Mouse (Mus musculus) adrenal gland, postnatal 14 days (tissue): Measurements from ENCODE around the gene Ifi47. TPM values are rescaled to one million over a fixed set of nuclear protein-coding genes. Genes with fewer than 3 reads are reported as not detected.

ENCODE experiments used
- total RNA-seq: library from RNA; stranded (reverse); gene quantifications from 2 replicates; pipeline ENCODE4 v1.2.3, GENCODE M21; 2021

Gene Ifi47
- total RNA-seq, 1 experiment from 2014 or later = 5.1 TPM

Other genes starting within 250 kb of the Ifi47 start
- gene Gm12184, start 249.9 kb upstream of the Ifi47 start, total RNA-seq = 2.3 and 3.5 TPM in 2 replicates
- gene Irgm1, start 204.9 kb upstream of the Ifi47 start, total RNA-seq = 15.2 and 19.0 TPM in 2 replicates
- 0.96 and 1.8 TPM in 2 replicates for gene Gm5431, start 174.4 kb upstream of the Ifi47 start, total RNA-seq
- gene Psme2b, start 130.4 kb upstream of the Ifi47 start, total RNA-seq = 4.8 and 5.9 TPM in 2 replicates
- gene Olfr56, start 97.7 kb upstream of the Ifi47 start, total RNA-seq = not detected in 2 replicates
- gene 9930111J21Rik1, start 97.2 kb upstream of the Ifi47 start, total RNA-seq = 2.3 and 6.9 TPM in 2 replicates
- 2.7 and 3.4 TPM in 2 replicates for gene Gm12185, start 84.4 kb upstream of the Ifi47 start, total RNA-seq
- 2.8 and 3.6 TPM in 2 replicates for gene Tgtp1, start 82.4 kb upstream of the Ifi47 start, total RNA-seq
- gene 9930111J21Rik2, start 25.3 kb upstream of the Ifi47 start, total RNA-seq = 3.4 and 9.1 TPM in 2 replicates
- 0.44 and 3.5 TPM in 2 replicates for gene Tgtp2, start 12.4 kb upstream of the Ifi47 start, total RNA-seq
- 0.53 and 0.67 TPM in 2 replicates for gene Olfr1396, start 38.3 kb downstream of the Ifi47 start, total RNA-seq
- not detected in 2 replicates for gene Olfr1395, start 65.7 kb downstream of the Ifi47 start, total RNA-seq
- not detected in 2 replicates for gene Olfr1394, start 77.8 kb downstream of the Ifi47 start, total RNA-seq
- gene Btnl9, start 110.6 kb downstream of the Ifi47 start, total RNA-seq = 32.0 and 38.6 TPM in 2 replicates
- gene Zfp62, start 126.7 kb downstream of the Ifi47 start, total RNA-seq = 33.2 and 36.9 TPM in 2 replicates
- 95.9 and 96.7 TPM in 2 replicates for gene Mgat1, start 167.6 kb downstream of the Ifi47 start, total RNA-seq
- gene Olfr1393, start 201.7 kb downstream of the Ifi47 start, total RNA-seq = not detected in 2 replicates
- not detected in 2 replicates for gene Olfr1392, start 208.7 kb downstream of the Ifi47 start, total RNA-seq
- gene Olfr10, start 228.2 kb downstream of the Ifi47 start, total RNA-seq = not detected in 2 replicates
- not detected in 2 replicates for gene Olfr1391, start 246.2 kb downstream of the Ifi47 start, total RNA-seq